Mouse (Mus musculus): Measurements from ENCODE around the gene Usp17la.
"Not testable (repeated sequence)": the region's sequence is repeated elsewhere in the genome, so short reads cannot be mapped to it uniquely, and the experiment has no call there.

Usp17la gene

GRCm38 (mm10) chr7:104856709-104857108 lies at the start of gene Usp17la:
Usp17la (plus strand) TSS chr7:104857009.
- not testable (repeated sequence) for DNase-seq (ENCODE audit: low read depth, low spot score)

DNA sequence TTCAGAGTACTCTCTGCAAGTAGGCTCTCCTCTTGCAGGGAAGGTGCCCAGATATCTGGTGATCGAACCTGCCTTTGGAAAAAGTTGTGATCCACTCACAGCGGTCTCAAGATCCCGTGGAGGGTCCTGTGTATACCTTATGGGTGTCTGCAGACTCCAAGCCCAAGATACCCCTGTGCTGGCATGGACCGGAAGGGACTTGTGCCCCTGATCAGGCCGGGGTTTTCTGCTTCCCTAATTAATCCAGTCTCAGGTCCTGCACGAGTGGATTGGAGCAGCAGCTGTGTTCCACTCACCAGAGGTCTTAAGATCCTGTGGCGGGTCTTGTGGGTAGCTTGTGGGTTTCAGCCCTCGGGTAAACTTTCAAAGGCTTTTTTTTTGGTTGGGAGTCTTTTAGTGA lies 46.5 kb upstream of the Usp17la start:
- not testable (repeated sequence) for DNase-seq (ENCODE audit: low read depth, low spot score)

GRCm38 (mm10) chr7:104842503-104842902 lies 14.3 kb upstream of the Usp17la start, which contains the start of gene Usp17lb:
Usp17lb (minus strand) TSS chr7:104842603.
- no peak for DNase-seq (ENCODE audit: low read depth, low spot score)

- DNase-seq (ENCODE audit: low read depth, low spot score): no peak
These were observed 13.0 kb upstream of the Usp17la start for GRCm38 (mm10) chr7:104843731-104844287.

GRCm38 (mm10) chr7:104851546-104851945 lies 5.3 kb upstream of the Usp17la start:
- DNase-seq (ENCODE audit: low read depth, low spot score): not testable (repeated sequence)

- DNase-seq (ENCODE audit: low read depth, low spot score): no peak
These were observed 1.5 kb upstream of the Usp17la start for GRCm38 (mm10) chr7:104855248-104855750.

DNA sequence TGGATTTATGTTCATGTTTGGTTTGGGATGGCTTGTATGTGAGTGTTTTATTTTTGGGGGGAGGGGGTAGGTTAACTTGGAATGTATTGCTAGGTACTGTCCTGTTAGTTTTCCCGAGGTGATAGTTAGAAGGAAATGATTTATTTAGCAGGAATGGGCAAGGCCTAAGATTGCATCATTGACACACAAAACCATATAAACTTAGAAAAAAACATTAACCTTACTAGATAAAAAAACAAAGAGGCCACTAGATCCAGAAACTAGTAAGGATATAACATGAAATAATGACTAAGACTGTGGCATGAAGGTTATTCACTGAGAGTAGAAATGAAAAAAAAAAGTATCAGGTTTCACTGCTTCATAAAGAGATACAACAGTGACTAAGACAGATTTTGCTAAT lies 874 bp downstream of the Usp17la start:
- DNase-seq (ENCODE audit: low read depth, low spot score): no peak

- no peak for DNase-seq (ENCODE audit: low read depth, low spot score)
These were observed 4.6 kb downstream of the Usp17la start for GRCm38 (mm10) chr7:104861381-104861780.

DNA sequence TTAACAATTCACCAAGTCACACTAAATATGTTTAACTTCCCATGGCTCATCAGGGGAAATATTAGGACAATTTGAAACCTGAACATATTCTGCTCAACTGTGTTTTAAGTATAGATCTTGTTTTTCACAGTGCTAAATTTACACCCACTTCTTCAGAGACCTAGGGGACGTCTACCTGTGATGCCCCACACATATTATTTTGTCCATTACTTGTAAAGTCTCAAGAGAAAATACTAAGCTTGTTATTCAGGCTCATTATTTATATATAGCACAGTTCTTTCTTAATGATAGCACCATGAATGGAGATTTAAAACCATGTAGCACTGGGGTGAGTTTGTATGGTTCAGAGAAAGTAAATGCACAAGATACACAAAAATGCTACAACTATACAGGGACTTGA lies 20.9 kb downstream of the Usp17la start, which contains the start of gene Olfr665:
Gene Olfr665 (plus strand): TSS at position 301 of the 400 bp plus-strand sequence.
- no peak for DNase-seq (ENCODE audit: low read depth, low spot score)

GRCm38 (mm10) chr7:104895852-104896251 lies 39.0 kb downstream of the Usp17la start, which contains the start of gene Olfr666:
Olfr666 (minus strand) TSS chr7:104895952.
- no peak for DNase-seq (ENCODE audit: low read depth, low spot score)
